Mouse (Mus musculus): ENCODE results near the gene Gm10842. TPM values are rescaled to one million over a fixed set of nuclear protein-coding genes. Genes with fewer than 3 reads are reported as not detected.

The Gm10842 gene
- polyA plus RNA-seq, 1 experiment from 2014 or later: not detected

DNA sequence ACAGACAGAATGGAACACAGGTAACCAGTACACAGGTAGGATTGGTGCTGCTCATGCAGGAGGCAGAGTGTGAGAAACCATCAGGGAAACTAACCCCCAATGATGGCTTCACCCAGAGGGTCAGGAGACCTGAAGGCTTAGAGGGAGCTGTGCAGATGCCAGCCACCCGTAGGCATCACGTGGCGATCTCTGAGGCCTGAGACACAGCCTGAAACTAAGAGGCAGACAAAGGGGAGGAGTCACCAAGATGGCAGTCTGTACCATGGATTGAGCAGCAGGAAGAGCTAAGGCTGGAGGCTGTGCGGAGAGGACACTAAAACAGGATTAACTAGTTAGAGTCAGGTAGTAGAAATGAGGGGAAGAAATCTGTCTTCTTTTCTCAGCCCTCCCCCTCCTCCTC, 4.0 kb downstream of the Gm10842 start:
- peaks cover 9% of the 10 kb centered on the region for H3K4me1 ChIP-seq (ENCODE audit: control insufficient read depth, insufficient read depth, low read length)
- ATAC-seq: no peak

DNA sequence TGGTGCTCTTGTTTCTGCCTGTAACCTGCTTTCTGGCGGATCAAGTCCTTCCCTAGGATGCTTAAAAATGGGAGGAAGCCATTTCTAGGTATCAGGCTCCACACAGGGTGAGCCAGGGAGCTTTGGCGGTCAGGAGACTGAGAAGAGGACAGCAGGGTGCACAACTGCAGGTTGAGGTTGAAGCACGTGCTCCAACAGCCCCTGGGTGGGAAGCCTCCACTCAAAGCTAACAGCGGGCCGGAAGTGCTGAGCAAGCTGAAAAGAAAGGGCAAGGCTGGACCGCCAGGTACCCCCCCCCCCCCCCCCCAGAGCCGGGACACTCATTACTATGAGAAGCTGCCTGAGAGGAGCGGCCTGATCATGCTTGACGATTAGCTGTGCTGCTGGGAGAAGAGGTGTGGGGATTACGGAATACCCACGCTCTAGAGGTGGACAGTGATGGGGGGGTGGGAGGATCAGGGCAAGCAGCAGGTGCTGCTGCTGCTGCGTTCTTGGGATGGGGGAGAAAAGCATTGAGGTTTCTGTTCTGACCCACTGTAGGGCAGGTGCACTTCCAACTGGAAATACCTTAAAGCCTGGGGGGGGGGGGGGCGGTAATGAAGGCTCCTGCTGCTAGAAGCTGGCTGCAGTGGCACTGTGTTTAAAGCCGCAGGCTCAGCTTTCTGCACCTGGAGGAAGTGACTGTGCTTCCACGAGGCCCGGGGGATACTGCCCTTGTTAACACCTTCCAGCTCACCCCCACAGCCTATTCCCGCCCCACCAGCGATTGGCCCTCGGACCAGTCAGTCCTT, 4.7 kb downstream of the Gm10842 start:
- peaks cover 9% of the 10 kb centered on the region for H3K4me1 ChIP-seq (ENCODE audit: control insufficient read depth, insufficient read depth, low read length)
- 23% methylated on average over 17 of the region's 19 CpGs for WGBS
- H3K9ac ChIP-seq (ENCODE audit: low read depth, low read length): peak overlapping the region; percentile 30; the same call in 1 of the 2 replicates
- no peaks in the 10 kb centered on the region for H3K36me3 ChIP-seq (ENCODE audit: control insufficient read depth, insufficient read depth, low read length)
- ATAC-seq: 0 out of 2 replicates have a peak, but pooled peaks have one; percentile 36
- H3K4me2 ChIP-seq (ENCODE audit: low read length): peak overlapping the region; percentile 42
- no peaks in the 10 kb centered on the region for H3K27me3 ChIP-seq (ENCODE audit: control insufficient read depth, insufficient read depth, low read depth, low read length)
- no peak overlapping the region for H3K27ac ChIP-seq (ENCODE audit: low read length)
- H3K9me3 ChIP-seq (replicated peaks; ENCODE audit: control insufficient read depth, low read length, poor library complexity, severe bottlenecking): no peaks in the 10 kb centered on the region
- H3K4me3 ChIP-seq (ENCODE audit: low read depth, low read length): no peak overlapping the region; the same call in 1 of the 2 replicates

More for the DNA sequence above, 4.0 kb downstream of the Gm10842 start:
- Histone ChIP-seq H3K36me3 (ENCODE audit: control insufficient read depth, insufficient read depth, low read length) (no peaks in the 10 kb centered on the region), H3K9ac (ENCODE audit: low read depth, low read length) (no peak overlapping the region), H3K4me3 (ENCODE audit: low read depth, low read length) (no peak overlapping the region), H3K27me3 (ENCODE audit: control insufficient read depth, insufficient read depth, low read depth, low read length) (no peaks in the 10 kb centered on the region), H3K27ac (ENCODE audit: low read length) (no peak overlapping the region), H3K4me2 (ENCODE audit: low read length) (no peak overlapping the region), H3K9me3 (replicated peaks; ENCODE audit: control insufficient read depth, low read length, poor library complexity, severe bottlenecking) (no peaks in the 10 kb centered on the region)
- 60% methylated on average over 4 of the region's 4 CpGs for WGBS

DNA sequence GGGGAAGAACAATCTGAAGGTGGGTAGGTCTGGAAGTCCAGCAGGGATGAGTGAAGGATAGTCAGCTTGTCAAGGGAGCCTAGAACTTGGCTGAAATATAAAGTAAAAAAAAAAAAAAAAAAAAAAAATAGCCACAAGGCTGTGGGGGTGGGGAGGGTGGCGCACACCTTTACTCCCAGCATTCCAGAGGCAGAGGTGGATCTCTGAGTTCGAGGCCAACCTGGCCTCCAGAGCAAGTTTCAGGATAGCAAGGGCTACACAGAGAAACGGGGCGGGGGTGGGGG, 5.3 kb downstream of the Gm10842 start:
- no peaks in the 10 kb centered on the region for H3K36me3 ChIP-seq (ENCODE audit: control insufficient read depth, insufficient read depth, low read length)
- H3K27ac ChIP-seq (ENCODE audit: low read length): no peak overlapping the region
- H3K4me2 ChIP-seq (ENCODE audit: low read length): peak overlapping the region; percentile 42
- H3K9ac ChIP-seq (ENCODE audit: low read depth, low read length): 0 out of 2 replicates have a peak overlapping the region, but pooled peaks have one; percentile 30
- H3K4me1 ChIP-seq (ENCODE audit: control insufficient read depth, insufficient read depth, low read length): peaks cover 9% of the 10 kb centered on the region
- H3K9me3 ChIP-seq (replicated peaks; ENCODE audit: control insufficient read depth, low read length, poor library complexity, severe bottlenecking): no peaks in the 10 kb centered on the region
- no peak for ATAC-seq
- H3K27me3 ChIP-seq (ENCODE audit: control insufficient read depth, insufficient read depth, low read depth, low read length): no peaks in the 10 kb centered on the region
- no peak overlapping the region for H3K4me3 ChIP-seq (ENCODE audit: low read depth, low read length)
- no CpG with 5 or more reads among the region's 4 CpGs for WGBS

DNA sequence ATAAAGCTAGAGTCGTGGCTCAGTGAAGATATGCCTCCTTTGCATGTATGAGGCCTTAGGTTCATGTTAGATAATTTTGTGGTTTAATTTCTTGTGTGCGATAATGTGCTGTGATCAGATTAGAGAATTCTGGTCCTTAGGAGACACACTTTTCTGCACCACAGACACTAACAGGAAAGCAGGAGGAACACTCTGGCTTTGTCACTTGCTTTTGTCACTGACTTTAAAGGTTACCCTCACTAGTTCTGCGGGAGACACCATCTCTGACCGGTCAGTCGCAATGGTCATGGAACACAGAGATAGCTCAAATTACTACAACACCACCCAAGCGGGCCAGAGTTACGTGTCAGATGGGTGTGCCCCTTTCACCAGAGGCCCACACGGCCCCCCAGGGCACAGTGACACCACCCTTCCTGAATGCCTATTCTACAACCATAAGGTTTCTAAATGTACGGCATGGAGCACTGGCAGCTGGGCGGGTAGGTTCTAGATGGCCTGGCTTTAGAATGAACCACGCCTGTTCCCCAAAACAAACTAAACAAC, 5.7 kb downstream of the Gm10842 start:
- Histone ChIP-seq H3K4me2 (ENCODE audit: low read length) (no peak overlapping the region), H3K36me3 (ENCODE audit: control insufficient read depth, insufficient read depth, low read length) (no peaks in the 10 kb centered on the region), H3K9ac (ENCODE audit: low read depth, low read length) (no peak overlapping the region), H3K4me1 (ENCODE audit: control insufficient read depth, insufficient read depth, low read length) (peaks cover 9% of the 10 kb centered on the region), H3K9me3 (replicated peaks; ENCODE audit: control insufficient read depth, low read length, poor library complexity, severe bottlenecking) (no peaks in the 10 kb centered on the region), H3K27me3 (ENCODE audit: control insufficient read depth, insufficient read depth, low read depth, low read length) (no peaks in the 10 kb centered on the region), H3K27ac (ENCODE audit: low read length) (no peak overlapping the region), H3K4me3 (ENCODE audit: low read depth, low read length) (no peak overlapping the region)
- no peak for ATAC-seq
- WGBS: 93% methylated on average over 11 of the region's 11 CpGs

DNA sequence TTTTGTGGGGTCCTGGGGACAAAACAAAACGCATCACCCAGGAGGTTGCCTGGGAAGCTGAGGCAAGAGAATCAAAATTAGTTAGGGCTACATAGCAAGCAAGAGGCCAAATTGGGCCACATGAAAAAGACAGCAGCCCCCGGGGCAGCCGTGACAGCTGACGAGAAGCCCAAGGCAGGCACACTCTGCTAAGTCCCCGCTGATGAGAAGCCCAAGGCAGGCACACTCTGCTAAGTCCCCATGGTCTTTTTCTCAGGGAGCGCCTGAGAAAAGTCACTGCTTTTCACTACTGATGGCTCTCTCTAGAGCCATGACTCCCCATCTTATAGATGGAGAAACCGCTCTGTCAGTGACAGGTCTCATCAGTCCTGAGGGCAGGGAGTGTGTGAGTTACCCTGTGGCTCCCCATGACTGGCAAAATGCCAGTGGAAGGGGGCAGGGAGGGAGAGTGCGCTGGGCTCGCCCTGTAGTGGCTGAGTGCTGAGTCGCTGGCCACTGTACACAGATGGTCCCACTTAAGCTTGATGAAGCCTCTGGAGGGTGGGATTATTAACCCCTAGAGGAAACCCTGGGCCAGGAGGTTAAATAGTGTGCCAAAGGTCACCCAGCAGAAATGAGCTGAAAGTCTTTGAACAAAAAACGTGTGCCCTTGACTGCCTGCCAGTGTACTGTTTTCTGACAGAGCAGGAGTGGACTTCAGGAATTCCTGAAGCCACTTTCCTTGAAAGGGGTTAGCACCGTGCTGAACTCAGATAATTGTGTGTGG, 6.6 kb downstream of the Gm10842 start:
- no peak overlapping the region for H3K9ac ChIP-seq (ENCODE audit: low read depth, low read length)
- no peaks in the 10 kb centered on the region for H3K36me3 ChIP-seq (ENCODE audit: control insufficient read depth, insufficient read depth, low read length)
- WGBS: 30% methylated on average over 12 of the region's 12 CpGs
- no peaks in the 10 kb centered on the region for H3K27me3 ChIP-seq (ENCODE audit: control insufficient read depth, insufficient read depth, low read depth, low read length)
- no peak overlapping the region for H3K4me2 ChIP-seq (ENCODE audit: low read length)
- H3K4me3 ChIP-seq (ENCODE audit: low read depth, low read length): no peak overlapping the region
- H3K9me3 ChIP-seq (replicated peaks; ENCODE audit: control insufficient read depth, low read length, poor library complexity, severe bottlenecking): no peaks in the 10 kb centered on the region
- H3K27ac ChIP-seq (ENCODE audit: low read length): no peak overlapping the region
- ATAC-seq: peak; percentile 68; the same call in 1 of the 2 replicates
- H3K4me1 ChIP-seq (ENCODE audit: control insufficient read depth, insufficient read depth, low read length): peaks cover 9% of the 10 kb centered on the region

DNA sequence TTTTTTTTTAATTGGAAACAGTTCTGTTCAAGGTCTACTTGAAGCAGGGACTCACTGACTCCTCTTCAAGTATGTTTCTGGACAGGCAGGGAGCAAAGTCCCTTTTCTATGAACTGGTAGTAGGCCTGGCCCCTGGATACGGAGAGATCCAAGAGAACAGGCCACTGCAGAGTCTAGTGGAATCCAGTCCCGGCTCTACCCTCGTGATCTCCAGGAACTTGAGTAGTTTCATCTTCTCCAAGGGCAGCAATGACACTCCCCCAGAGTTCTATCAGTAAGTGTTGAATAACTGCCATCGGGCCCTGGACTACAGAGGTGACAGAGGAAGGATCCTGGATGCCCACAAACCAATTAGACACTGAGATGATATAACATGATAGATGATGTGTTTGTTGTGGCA, 9.2 kb downstream of the Gm10842 start:
- no peaks in the 10 kb centered on the region for H3K36me3 ChIP-seq (ENCODE audit: control insufficient read depth, insufficient read depth, low read length)
- H3K27ac ChIP-seq (ENCODE audit: low read length): no peak overlapping the region
- H3K9me3 ChIP-seq (replicated peaks; ENCODE audit: control insufficient read depth, low read length, poor library complexity, severe bottlenecking): no peaks in the 10 kb centered on the region
- no peak for ATAC-seq
- H3K27me3 ChIP-seq (ENCODE audit: control insufficient read depth, insufficient read depth, low read depth, low read length): no peaks in the 10 kb centered on the region
- WGBS: 82% methylated on average over 4 of the region's 4 CpGs
- no peak overlapping the region for H3K9ac ChIP-seq (ENCODE audit: low read depth, low read length)
- H3K4me2 ChIP-seq (ENCODE audit: low read length): no peak overlapping the region
- H3K4me3 ChIP-seq (ENCODE audit: low read depth, low read length): no peak overlapping the region
- H3K4me1 ChIP-seq (ENCODE audit: control insufficient read depth, insufficient read depth, low read length): peaks cover 9% of the 10 kb centered on the region

DNA sequence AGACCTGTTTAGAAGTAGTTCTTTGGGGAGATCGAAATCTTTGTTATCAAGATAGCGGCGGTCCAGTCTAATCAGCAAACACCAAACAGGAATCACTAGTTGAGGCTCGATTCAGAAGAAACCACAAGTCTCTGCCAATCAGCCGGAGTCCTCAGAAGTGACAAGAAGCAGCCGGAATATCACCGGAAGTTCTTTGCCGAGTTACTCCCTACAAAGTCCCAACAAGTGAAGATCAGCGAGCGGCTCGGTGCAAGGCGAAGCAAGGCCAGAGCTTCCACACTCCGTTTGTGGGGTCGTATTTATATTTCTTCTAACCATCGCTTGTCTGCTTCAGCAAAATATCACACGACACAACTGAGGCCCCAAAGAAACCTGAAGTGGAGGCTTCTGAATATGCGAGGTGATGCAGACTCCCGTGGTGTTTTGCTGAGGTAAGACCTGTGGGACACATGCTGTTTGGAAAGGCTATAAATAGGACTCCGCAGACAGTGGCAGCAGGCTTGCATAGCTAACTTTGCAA, 10.1 kb downstream of the Gm10842 start:
- 90% methylated on average over 19 of the region's 19 CpGs for WGBS
- Histone ChIP-seq H3K36me3 (ENCODE audit: control insufficient read depth, insufficient read depth, low read length) (no peaks in the 10 kb centered on the region), H3K27ac (ENCODE audit: low read length) (no peak overlapping the region), H3K4me2 (ENCODE audit: low read length) (no peak overlapping the region), H3K4me1 (ENCODE audit: control insufficient read depth, insufficient read depth, low read length) (peaks cover 3% of the 10 kb centered on the region; the same call in 1 of the 2 replicates), H3K9ac (ENCODE audit: low read depth, low read length) (no peak overlapping the region), H3K9me3 (replicated peaks; ENCODE audit: control insufficient read depth, low read length, poor library complexity, severe bottlenecking) (no peaks in the 10 kb centered on the region), H3K27me3 (ENCODE audit: control insufficient read depth, insufficient read depth, low read depth, low read length) (no peaks in the 10 kb centered on the region), H3K4me3 (ENCODE audit: low read depth, low read length) (no peak overlapping the region)
- no peak for ATAC-seq

DNA sequence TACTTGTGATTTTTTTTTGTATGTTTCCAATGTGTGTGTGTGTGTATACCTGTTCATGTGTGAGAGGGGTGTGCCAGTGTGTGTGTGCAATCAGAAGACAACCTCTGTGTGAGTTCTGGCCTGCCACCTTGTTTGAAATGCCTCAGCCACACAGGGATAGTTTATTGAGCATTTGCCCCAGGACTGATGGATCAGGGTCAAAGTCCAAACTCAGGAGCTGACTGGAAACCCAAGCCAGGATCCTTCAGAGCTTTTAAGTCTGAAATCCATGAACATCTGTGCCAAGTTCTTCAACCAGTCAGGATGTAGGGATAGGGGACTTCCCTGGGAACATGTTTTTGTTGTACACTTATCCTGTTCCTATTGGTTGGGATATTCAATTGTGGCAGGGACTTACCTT, 11.4 kb downstream of the Gm10842 start:
- Histone ChIP-seq H3K4me3 (ENCODE audit: low read depth, low read length) (no peak overlapping the region), H3K36me3 (ENCODE audit: control insufficient read depth, insufficient read depth, low read length) (no peaks in the 10 kb centered on the region), H3K4me2 (ENCODE audit: low read length) (no peak overlapping the region), H3K9ac (ENCODE audit: low read depth, low read length) (no peak overlapping the region), H3K27me3 (ENCODE audit: control insufficient read depth, insufficient read depth, low read depth, low read length) (no peaks in the 10 kb centered on the region), H3K4me1 (ENCODE audit: control insufficient read depth, insufficient read depth, low read length) (peaks cover 2% of the 10 kb centered on the region; the same call in 1 of the 2 replicates), H3K27ac (ENCODE audit: low read length) (no peak overlapping the region), H3K9me3 (replicated peaks; ENCODE audit: control insufficient read depth, low read length, poor library complexity, severe bottlenecking) (0 out of 2 replicates have a peak, but pooled peaks cover 2% of the 10 kb centered on the region)
- no peak for ATAC-seq
